Mouse (Mus musculus) liver, adult 2 months (tissue): Measurements from ENCODE around the gene D430041D05Rik.

Experiments
- CTCF ChIP-seq: fragments of 200-500 bp; IDR thresholded peaks from 2 replicates; pipeline ENCODE4 v1.5.1; 2011; ENCODE audit warnings: low read depth, low read length, control low read depth
- POLR2A ChIP-seq: fragments of 200-500 bp; IDR thresholded peaks from 2 replicates; pipeline ENCODE4 v1.6.1; 2011; ENCODE audit warnings: low read length, control low read depth; ENCODE audit not compliant: insufficient read depth; ENCODE audit errors: extremely low read depth

DNA sequence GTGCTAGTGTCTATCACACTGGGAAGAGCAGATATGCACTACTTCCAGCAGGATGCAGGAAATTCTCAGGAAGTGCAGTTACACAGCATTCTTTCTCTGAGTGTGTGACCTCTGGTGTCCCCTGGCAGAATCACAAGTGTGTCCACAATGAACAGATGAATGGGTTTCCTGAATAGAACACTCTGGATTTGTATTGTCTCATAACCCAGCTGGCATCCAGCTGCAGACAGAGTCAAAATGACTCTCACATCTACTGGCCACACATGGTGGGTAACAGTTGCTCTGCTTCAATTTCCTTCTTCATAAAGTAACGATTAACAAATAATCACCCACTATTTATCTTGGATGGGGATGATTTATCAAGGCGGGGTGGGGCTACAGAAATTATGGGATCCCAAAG is 43.5 kb downstream of the D430041D05Rik start:
- TF ChIP-seq CTCF: no peak
- no peak for TF ChIP-seq POLR2A
